Mouse (Mus musculus): ENCODE data around the gene Rbm15. TPM values are rescaled to one million over a fixed set of nuclear protein-coding genes. Genes with fewer than 3 reads are reported as not detected.

Rbm15 gene
- total RNA-seq (2021), result 10 to 100 TPM; 27.1 to 28.1 TPM
- long read RNA-seq, experiment 1, full-length matches to known transcripts, result 5 of 7 reads
- long read RNA-seq, experiment 1, partial matches to known transcripts, result 0 of 7 reads
- long read RNA-seq, experiment 1, other reads (novel, unspliced or antisense), result 2 of 7 reads
- long read RNA-seq, experiment 2, full-length matches to known transcripts, result 1 of 1 reads
- long read RNA-seq, experiment 2, partial matches to known transcripts, result 0 of 1 reads
- long read RNA-seq, experiment 2, other reads (novel, unspliced or antisense), result 0 of 1 reads

DNA sequence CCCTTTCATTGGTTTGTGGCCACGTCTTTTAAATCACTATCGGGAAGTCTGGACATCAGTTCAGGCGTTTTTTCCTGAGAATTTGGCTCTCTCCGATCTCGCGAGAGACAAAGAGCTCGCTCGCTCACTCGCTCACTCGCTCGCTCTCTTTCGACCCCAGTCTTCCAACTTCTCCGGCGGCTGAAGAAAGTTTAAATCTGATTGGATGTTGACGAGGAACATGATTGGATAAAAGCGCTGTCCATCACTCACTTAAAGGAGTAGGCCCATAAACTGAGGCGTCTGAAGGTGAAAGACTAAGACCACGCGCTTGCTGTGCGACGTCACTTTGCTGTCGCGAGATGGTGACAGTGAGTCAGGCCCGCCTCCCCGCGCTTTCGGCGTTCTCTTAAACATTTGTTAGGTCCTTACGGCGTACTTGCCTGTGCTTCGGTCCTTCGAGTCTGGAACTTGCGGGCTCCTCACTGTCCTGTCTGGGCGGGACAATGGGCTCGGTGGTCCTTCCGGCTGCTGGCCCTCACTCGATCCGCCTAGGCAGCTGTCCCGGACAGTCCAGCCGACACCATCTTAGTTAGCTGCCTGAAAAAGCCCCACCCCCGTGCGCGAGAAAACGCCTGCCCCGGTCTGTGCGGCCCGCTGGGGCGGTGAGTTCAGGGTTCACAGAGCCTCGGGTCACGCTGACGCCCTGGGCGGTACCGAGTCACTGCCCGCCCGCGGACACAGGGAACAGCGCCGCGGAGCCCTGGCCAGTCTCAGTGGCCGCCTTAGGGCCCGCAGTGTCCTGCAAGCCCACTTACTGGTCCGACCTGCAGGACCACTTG is at the start of gene Rbm15:
Gene Rbm15 (minus strand): TSS at position 293 of the 821 bp plus-strand sequence.
- Histone ChIP-seq H3K4me3 (peak within 1 kb of the TSS; percentile 90), H3K27ac (peak within 1 kb of the TSS; percentile 94)
- intact Hi-C loops (cut with DNase I), result loop anchor here (2.0 to 5.0 kb wide), 3 partner anchors 55 to 126 kb away; partner anchors contain the start of genes A630076J17Rik and Lamtor5
- no peak; the same call in 1 of the 2 replicates for TF ChIP-seq CTCF (IDR thresholded peaks at IDR 0.05)
- DNase-seq (ENCODE audit: extremely low spot score in 1 of 2, low spot score in 2 of 2), result peak; percentile 94 to 96

DNA sequence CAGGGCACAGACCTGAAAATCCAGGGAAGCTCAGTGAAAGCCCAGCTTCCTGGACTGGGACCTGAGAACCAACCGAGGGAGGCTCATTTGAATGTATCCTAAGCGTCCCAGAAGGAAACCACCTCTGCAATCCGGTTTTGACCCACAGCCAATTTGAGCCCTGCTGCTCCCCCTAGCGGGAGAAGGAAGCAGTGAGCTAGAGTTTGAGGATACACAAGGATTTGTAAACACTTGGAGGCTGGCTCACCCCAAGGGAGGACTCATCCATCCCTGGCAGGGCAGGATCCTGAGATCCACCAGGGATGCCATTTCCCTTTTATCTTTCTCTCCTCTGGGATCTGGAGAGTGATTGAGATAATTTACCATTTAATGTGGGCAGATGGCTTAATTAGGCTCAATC is 45.9 kb upstream of the Rbm15 start:
- no peak overlapping the region for H3K27ac ChIP-seq
- TF ChIP-seq CTCF (IDR thresholded peaks at IDR 0.05), result peak; percentile 74

DNA sequence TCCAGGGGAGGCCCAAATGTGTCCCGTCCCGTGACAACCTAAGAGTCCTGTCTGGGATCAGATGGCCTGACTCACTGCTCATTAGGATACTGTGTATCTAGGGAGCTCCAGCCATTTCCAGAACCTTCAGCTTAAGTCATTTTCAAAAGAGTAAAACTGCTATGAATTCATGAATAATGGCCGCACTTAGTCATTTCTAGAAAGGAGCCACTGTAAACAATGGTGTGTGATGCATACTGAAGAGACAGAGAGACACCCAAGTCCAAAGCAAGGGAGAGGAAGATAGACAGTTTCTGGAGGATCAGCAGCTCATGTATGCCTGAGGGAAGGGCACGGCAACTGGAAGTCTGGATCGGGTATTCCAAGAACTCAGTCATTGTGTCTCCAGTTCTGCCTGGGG is 45.2 kb upstream of the Rbm15 start:
- H3K4me3 ChIP-seq, result no peak overlapping the region
- no peak for TF ChIP-seq CTCF (IDR thresholded peaks at IDR 0.05)
- no peak overlapping the region for H3K27ac ChIP-seq
- intact Hi-C loops (cut with DNase I), result no loop called here
- no peak for DNase-seq (ENCODE audit: extremely low spot score in 1 of 2, low spot score in 2 of 2)

More for the DNA sequence above, 45.9 kb upstream of the Rbm15 start:
- intact Hi-C loops (cut with DNase I), result no loop called here
- no peak overlapping the region for H3K4me3 ChIP-seq
- peak; percentile 36 to 61 for DNase-seq (ENCODE audit: extremely low spot score in 1 of 2, low spot score in 2 of 2)

DNA sequence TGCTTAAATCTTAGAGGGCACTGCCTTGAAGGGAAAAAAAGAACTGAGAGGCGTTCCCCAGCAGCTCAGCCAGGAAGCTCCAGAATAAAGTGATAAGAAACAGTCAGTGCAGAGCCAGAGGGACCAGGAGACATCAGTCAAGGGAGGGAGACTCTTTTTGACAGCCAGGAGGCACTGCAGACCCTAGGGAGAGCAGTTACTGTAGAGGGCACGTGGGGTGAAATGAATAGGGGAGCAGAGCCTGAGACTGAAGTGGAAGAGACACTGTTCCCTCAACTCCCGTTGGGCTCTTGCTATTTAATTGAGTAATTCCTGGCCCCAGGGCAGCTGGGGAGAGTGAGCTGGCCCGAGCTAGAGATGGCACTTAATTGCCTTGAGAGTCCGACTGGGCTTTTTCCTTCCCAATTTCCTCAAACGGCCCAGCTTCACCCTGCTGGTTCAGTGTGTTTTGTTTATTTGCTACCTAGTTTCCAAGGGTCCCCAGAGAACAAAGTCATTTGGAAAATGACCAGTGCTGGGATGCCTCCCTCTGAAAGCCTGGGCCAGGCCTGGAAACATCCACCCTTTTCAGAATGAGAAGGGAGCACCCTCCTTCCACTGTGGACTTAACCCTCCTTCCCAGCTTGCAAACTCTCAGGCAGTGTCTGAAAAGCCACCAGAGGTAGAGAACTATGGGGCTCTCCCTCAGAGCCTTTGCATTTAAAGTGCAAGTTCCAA is 41.6 kb upstream of the Rbm15 start:
- DNase-seq (ENCODE audit: extremely low spot score in 1 of 2, low spot score in 2 of 2), result no peak
- Histone ChIP-seq H3K4me3 (no peak overlapping the region), H3K27ac (no peak overlapping the region)
- intact Hi-C loops (cut with DNase I), result no loop called here
- no peak; the same call in none of the 2 replicates for TF ChIP-seq CTCF (IDR thresholded peaks at IDR 0.05)

DNA sequence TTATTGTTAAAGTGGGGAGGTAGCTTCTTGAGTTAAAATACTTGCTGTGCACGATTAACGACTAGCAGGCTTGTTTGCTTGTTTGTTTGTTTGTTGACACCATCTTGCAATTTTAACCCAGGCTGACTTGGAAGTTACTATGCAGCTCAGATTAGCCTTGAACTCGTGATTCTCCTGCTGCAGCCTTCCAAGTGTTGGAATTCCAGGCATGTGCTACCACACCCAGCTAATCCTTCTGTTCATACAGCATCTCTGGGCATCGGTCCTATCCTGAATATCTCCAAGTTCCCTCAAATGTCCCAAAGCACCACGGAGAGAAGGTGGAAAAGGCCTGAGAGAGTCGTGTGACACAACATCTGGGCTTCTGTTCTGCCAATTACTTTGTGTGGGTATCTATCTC is 35.7 kb upstream of the Rbm15 start:
- intact Hi-C loops (cut with DNase I), result no loop called here
- H3K4me3 ChIP-seq, result no peak overlapping the region
- no peak for TF ChIP-seq CTCF (IDR thresholded peaks at IDR 0.05)
- no peak for DNase-seq (ENCODE audit: extremely low spot score in 1 of 2, low spot score in 2 of 2)
- H3K27ac ChIP-seq, result no peak overlapping the region

DNA sequence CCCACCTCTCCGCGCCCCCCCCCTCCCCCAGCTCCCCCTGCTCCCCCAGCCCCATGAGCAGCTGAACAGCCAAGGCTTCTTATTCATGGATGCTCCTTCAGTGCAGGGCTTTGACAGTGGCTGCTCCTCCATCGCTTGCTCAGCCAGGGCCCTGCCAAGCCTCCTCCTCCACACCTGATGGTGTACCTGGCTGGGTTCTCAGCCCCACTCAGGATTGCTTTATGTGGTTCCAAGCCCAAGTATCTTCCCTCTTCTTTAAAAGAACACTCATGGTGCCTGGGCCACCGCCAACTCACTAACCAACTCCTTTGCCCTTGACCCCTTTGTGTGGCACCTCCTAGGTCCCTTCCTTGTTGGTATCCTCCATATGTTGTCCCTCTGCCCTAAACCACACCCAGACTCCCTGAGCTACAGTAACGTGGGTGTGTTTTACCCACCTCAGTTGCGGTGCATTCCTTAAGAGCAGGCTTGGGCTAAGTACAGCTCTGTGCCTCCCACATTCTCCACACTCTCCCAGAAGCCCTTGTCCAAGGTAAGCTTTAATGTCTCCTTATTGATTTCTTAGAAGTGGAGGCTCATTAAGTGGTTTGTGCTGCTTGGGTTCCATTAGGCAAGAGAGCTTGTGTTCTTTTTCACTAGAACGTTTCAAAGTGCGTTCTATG is 34.6 kb upstream of the Rbm15 start:
- intact Hi-C loops (cut with DNase I), result no loop called here
- no peak overlapping the region for H3K4me3 ChIP-seq
- TF ChIP-seq CTCF (IDR thresholded peaks at IDR 0.05), result no peak
- DNase-seq (ENCODE audit: extremely low spot score in 1 of 2, low spot score in 2 of 2), result peak in 1 of 2 experiments; percentile 46
- H3K27ac ChIP-seq, result no peak overlapping the region; the same call in 1 of the 2 replicates

DNA sequence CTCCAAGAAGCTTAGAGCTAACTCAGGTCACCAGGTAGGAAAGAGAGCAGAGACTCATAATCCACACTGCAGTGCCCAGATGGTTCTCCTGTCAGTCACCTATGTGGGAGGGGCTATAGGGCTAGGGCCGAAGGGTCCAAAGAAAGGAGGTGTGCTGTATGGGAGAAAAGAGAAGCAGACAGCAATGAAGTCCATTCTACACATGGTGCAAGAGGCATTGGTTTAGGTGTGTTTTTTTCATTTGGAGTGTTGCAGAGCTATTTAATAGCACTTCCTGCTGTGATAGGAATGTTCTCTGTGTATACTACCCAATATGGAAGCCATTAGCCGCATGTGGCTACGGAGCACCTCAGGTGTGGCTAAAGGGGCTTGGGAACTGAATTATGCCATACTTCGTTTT is 31.9 kb upstream of the Rbm15 start:
- TF ChIP-seq CTCF (IDR thresholded peaks at IDR 0.05), result no peak
- H3K4me3 ChIP-seq, result no peak overlapping the region
- DNase-seq (ENCODE audit: extremely low spot score in 1 of 2, low spot score in 2 of 2), result no peak
- H3K27ac ChIP-seq, result no peak overlapping the region
- intact Hi-C loops (cut with DNase I), result no loop called here

DNA sequence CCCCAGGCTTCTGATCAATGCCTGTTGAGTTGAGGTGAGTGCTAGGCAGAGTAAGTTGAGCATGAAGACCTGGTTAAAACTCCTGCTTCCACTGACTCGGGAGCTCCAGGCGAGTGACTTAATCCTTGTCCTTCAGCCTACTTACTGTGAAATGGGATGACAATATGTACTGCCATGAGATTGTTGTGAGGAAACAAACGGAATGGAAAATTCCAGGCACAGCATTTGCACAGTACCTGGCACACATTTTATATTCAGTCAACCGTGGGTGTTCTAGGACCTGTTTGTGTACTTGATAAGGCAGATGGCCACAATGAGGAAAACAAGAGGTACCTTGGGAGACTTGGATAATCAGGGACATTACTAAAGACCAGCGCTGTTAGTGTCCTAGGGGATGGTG is 29.9 kb upstream of the Rbm15 start:
- Histone ChIP-seq H3K4me3 (no peak overlapping the region), H3K27ac (no peak overlapping the region)
- no peak for DNase-seq (ENCODE audit: extremely low spot score in 1 of 2, low spot score in 2 of 2)
- intact Hi-C loops (cut with DNase I), result no loop called here
- no peak for TF ChIP-seq CTCF (IDR thresholded peaks at IDR 0.05)

DNA sequence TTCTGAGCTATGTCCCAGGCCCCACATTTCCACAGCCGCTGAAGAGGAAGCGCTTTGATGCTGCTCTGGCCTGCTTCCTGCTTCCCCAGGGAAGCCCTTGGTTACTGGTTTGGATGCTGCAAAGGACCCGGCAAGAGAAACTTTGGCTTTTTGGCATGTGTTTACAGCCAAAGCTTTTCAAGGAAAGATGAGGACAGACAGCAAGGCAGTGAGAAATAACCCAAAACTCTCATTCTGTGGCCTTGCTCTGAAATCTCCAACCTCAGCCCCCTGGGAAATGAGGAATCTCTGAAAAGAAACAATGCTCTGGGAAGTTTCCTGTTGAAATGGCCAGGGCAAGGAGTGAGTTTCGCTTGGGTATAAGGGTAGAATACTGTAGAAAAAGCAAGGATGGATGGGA is 26.9 kb upstream of the Rbm15 start:
- DNase-seq (ENCODE audit: extremely low spot score in 1 of 2, low spot score in 2 of 2), result no peak
- Histone ChIP-seq H3K4me3 (no peak overlapping the region), H3K27ac (no peak overlapping the region)
- TF ChIP-seq CTCF (IDR thresholded peaks at IDR 0.05), result no peak
- intact Hi-C loops (cut with DNase I), result no loop called here

DNA sequence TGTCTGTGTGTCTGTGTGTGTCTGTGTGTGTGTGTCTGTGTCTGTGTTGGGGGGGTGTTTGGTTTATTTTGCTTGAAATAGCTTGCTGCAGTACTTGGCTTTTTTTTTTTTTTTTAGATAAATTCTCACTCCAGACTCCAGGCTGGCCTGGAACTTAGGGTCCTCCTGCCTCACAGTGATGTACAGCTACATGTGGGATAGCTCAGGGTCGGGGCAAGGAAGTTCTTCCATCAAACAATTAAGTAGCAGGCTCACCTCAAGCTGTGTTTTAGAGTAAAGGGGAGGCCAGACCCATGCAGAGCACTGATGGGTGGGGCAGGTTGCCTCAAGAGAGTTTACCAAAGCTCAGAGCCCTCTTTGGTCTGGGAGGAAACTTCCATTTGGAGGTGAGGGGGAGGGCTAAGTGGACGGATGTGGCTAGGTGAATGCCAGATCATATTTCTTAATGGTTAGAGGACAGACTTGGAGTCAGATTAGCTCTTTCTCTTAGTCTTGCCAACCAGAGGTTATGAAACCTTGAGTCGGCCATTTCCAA is 24.3 kb upstream of the Rbm15 start:
- Histone ChIP-seq H3K27ac (no peak overlapping the region), H3K4me3 (no peak overlapping the region)
- intact Hi-C loops (cut with DNase I), result loop anchor here (1.0 to 5.0 kb wide), 3 partner anchors 105 to 255 kb away; no protein-coding TSS in a partner anchor
- no peak for DNase-seq (ENCODE audit: extremely low spot score in 1 of 2, low spot score in 2 of 2)
- TF ChIP-seq CTCF (IDR thresholded peaks at IDR 0.05), result no peak

DNA sequence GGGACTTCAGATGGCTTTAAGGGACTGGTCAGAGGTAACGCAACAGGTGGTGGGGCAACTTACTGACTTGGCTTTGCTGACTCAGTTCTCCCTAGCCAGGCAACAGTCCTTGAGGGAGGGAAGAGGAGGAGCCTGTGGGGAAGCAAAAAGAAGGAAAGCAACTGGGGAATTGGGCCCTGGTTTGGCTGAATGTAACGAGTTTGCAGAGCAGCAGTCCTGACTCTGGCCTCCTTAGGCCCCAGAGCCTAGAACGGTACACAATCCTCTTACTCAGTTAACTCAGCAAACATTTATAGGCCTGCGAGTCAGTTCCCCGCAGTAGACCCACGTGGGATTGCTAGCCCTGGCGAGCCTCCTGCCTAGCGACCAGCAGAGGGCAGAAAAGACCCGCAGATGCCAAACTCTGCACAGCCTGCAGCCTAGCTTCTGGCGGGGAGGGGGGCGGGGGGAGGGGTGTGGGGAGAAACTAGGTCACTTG is 23.5 kb upstream of the Rbm15 start:
- intact Hi-C loops (cut with DNase I), result loop anchor here (1.0 to 5.0 kb wide), 3 partner anchors 105 to 255 kb away; no protein-coding TSS in a partner anchor
- peak; percentile 71 for TF ChIP-seq CTCF (IDR thresholded peaks at IDR 0.05)

More for the DNA sequence above, 23.5 kb upstream of the Rbm15 start:
- peak; percentile 87 to 89 for DNase-seq (ENCODE audit: extremely low spot score in 1 of 2, low spot score in 2 of 2)
- H3K27ac ChIP-seq, result no peak overlapping the region
- no peak overlapping the region for H3K4me3 ChIP-seq
